Mouse (Mus musculus) hindbrain, embryonic 16.5 days (tissue): ENCODE results near the gene Zfp184. TPM values are rescaled to one million over a fixed set of nuclear protein-coding genes. Genes with fewer than 3 reads are reported as not detected.
A peak's percentile ranks its signal among the peaks of the same experiment; 100 is the strongest.

Source experiments
- ATAC-seq: fragments of 200-750 bp; cut with Nextera tagmentation; 2 replicates; pipeline ENCODE4 v1.8.0; 2017; ENCODE audit warnings: moderate TSS enrichment, moderate library complexity
- H3K27ac ChIP-seq: fragments of 300-500 bp; sonication (generic); 2 replicates; pipeline ENCODE4 v1.5.1; 2014; ENCODE audit warnings: low read depth, mild to moderate bottlenecking, control low read depth, low read length, moderate library complexity
- H3K27me3 ChIP-seq: fragments of 300-500 bp; sonication (generic); replicated peaks from 2 replicates; pipeline ENCODE4 v1.6.1; 2014; ENCODE audit warnings: low read length; ENCODE audit not compliant: control insufficient read depth, insufficient read depth
- H3K36me3 ChIP-seq: fragments of 300-500 bp; sonication (generic); 2 replicates; pipeline ENCODE4 v1.6.1; 2014; ENCODE audit warnings: mild to moderate bottlenecking, low read length, moderate library complexity, mixed read lengths; ENCODE audit not compliant: control insufficient read depth, insufficient read depth
- H3K4me1 ChIP-seq: fragments of 300-500 bp; sonication (generic); 2 replicates; pipeline ENCODE4 v1.6.1; 2014; ENCODE audit warnings: low read depth, low read length; ENCODE audit not compliant: control insufficient read depth, insufficient read depth
- H3K4me2 ChIP-seq: fragments of 300-500 bp; sonication (generic); 2 replicates; pipeline ENCODE4 v1.6.1; 2014; ENCODE audit warnings: mild to moderate bottlenecking, low read length, control low read depth, moderate library complexity
- H3K4me3 ChIP-seq: fragments of 300-500 bp; sonication (generic); 2 replicates; pipeline ENCODE4 v1.5.1; 2014; ENCODE audit warnings: mild to moderate bottlenecking, low read length, control low read depth, moderate library complexity
- H3K9ac ChIP-seq: fragments of 300-500 bp; sonication (generic); 2 replicates; pipeline ENCODE4 v1.6.1; 2014; ENCODE audit warnings: low read depth, mild to moderate bottlenecking, control low read depth, low read length, moderate library complexity
- H3K9me3 ChIP-seq: fragments of 300-500 bp; sonication (generic); 2 replicates; pipeline ENCODE4 v1.6.1; 2014; ENCODE audit warnings: mild to moderate bottlenecking, low read length, moderate library complexity; ENCODE audit not compliant: control insufficient read depth
- WGBS: fragments of 180-500 bp; shearing (Covaris S2); extraction: QIAGEN DNeasy Blood & Tissue Kit; methylation state at CpG from one replicate; pipeline ENCODE4 v1.1.7; 2014; 5-methylcytosine and 5-hydroxymethylcytosine counted together
- polyA plus RNA-seq: library from polyadenylated mRNA; unstranded; fragments of >200 nt; fragmentation: Nextera tagmentation; extraction: Ambion mirVana; gene quantifications from 2 replicates; pipeline ENCODE4 v1.2.1, GENCODE M21; 2015

Zfp184 gene
- polyA plus RNA-seq, 1 experiment from 2014 or later, result 10.6 TPM

DNA sequence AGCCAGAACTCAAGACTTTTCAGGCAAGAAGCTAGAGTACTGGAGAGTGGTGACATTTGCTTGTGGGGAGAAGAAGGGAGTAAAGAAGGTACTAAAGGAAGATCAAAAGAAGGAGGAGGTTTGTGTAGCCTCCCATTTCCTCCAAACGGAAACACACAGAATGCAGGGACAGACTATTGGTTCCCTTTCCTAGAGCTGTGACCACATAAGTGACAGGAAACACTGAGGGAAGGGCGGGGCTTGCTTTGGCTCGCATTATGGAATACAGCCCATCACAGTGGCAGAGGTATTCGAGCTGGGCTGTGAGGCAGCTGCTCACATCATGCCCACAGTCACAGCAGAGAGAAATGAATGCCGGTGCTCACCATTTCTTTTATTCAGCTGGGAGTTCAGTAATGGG, 56.9 kb downstream of the Zfp184 start:
- Histone ChIP-seq H3K27me3 (peaks cover 87% of the 10 kb centered on the region), H3K4me1 (peaks cover 14% of the 10 kb centered on the region), H3K9me3 (no peaks in the 10 kb centered on the region), H3K36me3 (no peaks in the 10 kb centered on the region), H3K4me2 (no peak overlapping the region), H3K4me3 (no peak overlapping the region), H3K9ac (no peak overlapping the region), H3K27ac (no peak overlapping the region)
- WGBS, result 32% methylated on average over 5 of the region's 5 CpGs
- no peak for ATAC-seq

DNA sequence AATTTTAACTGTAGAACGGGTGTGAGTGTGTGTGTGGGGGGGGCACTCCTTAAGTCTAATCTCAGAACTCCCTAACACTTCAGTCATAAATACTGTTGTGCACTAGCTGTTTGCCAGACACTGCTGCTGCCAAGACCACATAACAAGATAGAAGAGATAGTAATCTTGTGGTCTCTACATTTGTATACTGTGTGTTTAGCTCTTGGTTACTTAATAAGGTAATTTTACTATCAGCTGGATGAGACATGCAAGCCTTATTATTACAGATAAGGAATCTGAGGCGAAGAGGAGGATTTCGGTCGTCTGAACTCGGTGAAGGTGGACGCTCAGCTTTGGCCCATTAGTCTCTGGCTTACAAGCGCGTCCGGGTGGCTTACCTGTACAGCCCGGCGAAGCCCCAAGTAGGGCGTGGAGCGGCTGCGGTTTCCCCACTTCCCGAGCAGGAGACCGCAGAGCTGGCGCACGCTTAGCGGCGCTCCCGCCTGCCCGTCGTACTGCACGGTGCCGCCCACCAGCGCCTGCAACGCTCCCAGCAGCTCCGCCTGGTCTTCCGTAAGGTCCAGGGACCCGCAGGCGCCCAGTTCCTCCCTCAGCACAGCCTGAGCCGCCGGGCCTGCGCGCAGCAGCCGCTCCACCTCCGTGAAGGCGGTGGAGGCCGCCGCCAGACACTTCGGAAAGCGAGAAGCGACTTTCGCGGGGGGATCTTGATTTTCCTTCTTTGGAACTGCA, 60.9 kb downstream of the Zfp184 start:
- peak overlapping the region; percentile 51 for H3K4me3 ChIP-seq
- H3K9ac ChIP-seq, result peak overlapping the region; percentile 52
- peaks cover 14% of the 10 kb centered on the region for H3K4me1 ChIP-seq
- H3K9me3 ChIP-seq, result no peaks in the 10 kb centered on the region; the same call in 1 of the 2 replicates
- peaks cover 91% of the 10 kb centered on the region for H3K27me3 ChIP-seq
- WGBS, result under 1% methylated on average over 41 of the region's 45 CpGs
- H3K27ac ChIP-seq, result no peak overlapping the region
- H3K36me3 ChIP-seq, result no peaks in the 10 kb centered on the region
- peak overlapping the region; percentile 94 for H3K4me2 ChIP-seq
- ATAC-seq, result peak; percentile 67

DNA sequence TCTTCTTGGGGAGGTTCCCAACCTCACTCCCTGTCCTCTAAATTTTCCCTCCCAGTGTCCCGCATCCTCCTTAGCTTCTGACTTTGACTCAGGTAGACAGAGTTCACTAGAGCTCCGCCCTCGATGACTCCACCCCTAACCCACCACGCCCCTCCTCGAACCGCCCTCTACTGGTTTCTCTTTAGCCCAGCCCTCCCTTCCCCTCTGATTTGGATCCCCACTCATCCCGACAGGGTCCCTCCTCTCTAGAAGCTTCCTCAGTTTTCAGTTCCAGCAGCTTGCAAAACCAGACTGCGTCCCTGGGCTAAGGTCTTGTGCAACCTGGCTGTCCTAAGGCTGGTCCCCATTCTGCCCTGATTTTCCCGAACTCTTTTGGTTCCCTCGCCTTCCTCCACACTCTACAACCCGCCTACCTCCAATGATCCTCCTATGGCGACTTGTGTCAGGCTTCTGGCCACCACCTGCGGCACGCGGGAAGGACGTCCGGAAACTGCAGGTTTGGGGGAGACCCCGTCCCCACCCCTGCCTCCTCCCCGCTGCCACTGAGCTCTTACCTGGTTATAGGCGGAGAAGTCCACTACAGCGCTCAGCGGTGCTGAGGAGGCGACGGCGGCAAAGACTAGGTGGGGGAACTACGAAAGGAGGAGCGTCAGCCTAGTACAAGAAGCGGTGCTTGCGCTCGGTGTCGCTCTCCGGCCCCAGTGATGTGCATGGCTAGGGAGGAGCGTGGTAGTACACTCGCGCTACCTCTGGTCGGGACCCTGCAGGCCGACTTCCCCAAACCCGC, 61.6 kb downstream of the Zfp184 start:
- H3K27me3 ChIP-seq, result peaks cover 86% of the 10 kb centered on the region
- H3K27ac ChIP-seq, result no peak overlapping the region
- H3K4me3 ChIP-seq, result peak overlapping the region; percentile 51
- ATAC-seq, result peak; percentile 74
- under 1% methylated on average over 38 of the region's 38 CpGs for WGBS
- peak overlapping the region; percentile 94 for H3K4me2 ChIP-seq
- no peaks in the 10 kb centered on the region; the same call in 1 of the 2 replicates for H3K9me3 ChIP-seq
- H3K4me1 ChIP-seq, result peaks cover 14% of the 10 kb centered on the region
- no peaks in the 10 kb centered on the region for H3K36me3 ChIP-seq
- peak overlapping the region; percentile 52 for H3K9ac ChIP-seq

DNA sequence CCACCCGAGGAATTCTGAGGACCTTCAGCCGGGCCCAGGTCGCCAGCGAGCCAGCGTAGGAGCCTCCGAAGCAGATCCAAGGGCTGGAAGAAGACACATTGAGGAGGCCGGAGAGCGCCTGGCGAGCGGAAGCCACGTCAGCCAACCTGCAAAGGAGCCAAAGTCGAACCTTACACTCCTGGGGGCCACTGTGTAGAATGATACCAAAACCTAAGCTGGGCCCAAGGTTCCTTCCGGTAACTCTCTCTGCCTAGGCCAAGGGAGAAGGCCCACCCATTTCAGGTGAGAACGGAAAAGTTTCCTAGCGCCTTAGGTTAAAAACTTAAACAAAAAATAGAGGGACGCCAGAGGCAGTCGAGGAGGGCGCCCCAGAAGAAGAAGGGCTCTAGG, 62.2 kb downstream of the Zfp184 start:
- no peak overlapping the region for H3K27ac ChIP-seq
- H3K9ac ChIP-seq, result no peak overlapping the region
- peak overlapping the region; percentile 51 for H3K4me3 ChIP-seq
- H3K4me1 ChIP-seq, result peaks cover 14% of the 10 kb centered on the region
- ATAC-seq, result no peak
- WGBS, result 4% methylated on average over 18 of the region's 18 CpGs
- H3K36me3 ChIP-seq, result no peaks in the 10 kb centered on the region
- H3K4me2 ChIP-seq, result peak overlapping the region; percentile 94
- H3K27me3 ChIP-seq, result peaks cover 84% of the 10 kb centered on the region
- H3K9me3 ChIP-seq, result no peaks in the 10 kb centered on the region; the same call in 1 of the 2 replicates

DNA sequence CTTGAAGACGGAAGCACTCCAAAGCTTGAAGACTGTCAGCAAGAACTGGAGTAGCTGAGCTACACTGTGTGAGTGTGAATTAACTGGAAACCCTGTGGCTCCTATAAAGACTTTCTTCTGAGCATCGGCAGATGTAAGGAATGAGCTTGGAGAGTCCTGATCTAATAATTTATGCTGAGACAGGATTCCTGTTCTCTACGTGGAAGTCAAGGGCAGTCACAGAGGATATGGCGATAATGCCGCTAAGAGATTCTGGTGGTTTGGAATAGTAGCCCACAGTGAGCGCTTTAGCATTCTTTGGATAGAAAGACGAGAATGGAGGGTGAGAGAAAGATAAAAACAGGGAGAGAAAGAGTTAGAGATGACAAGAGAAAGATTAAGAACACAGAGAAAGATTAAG, 63.0 kb downstream of the Zfp184 start:
- Histone ChIP-seq H3K4me1 (peaks cover 14% of the 10 kb centered on the region), H3K27ac (no peak overlapping the region), H3K4me3 (no peak overlapping the region), H3K9me3 (no peaks in the 10 kb centered on the region; the same call in 1 of the 2 replicates), H3K27me3 (peaks cover 83% of the 10 kb centered on the region), H3K9ac (no peak overlapping the region), H3K4me2 (no peak overlapping the region), H3K36me3 (no peaks in the 10 kb centered on the region)
- ATAC-seq, result no peak
- WGBS, result 51% methylated on average over 7 of the region's 7 CpGs

DNA sequence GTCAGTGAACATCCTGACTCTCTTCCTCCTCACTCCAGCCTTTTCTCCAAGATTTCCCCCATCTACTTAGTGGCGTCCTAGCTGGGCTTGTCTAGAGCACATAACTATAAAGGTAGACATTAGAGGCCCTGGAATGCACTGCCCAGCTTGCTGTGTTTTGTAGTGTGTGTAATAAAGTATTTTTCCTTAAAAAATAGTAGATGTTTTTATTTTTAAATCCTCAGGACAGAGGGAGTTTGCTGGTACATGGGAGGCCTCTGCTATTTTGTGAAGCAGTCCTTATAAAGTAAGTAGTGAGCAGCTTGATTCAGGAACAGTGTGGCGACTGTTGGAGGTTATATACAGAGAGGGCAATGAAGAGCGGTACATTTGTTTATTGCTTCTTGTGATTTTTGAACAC, 63.8 kb downstream of the Zfp184 start:
- no peak overlapping the region for H3K27ac ChIP-seq
- peaks cover 81% of the 10 kb centered on the region for H3K27me3 ChIP-seq
- ATAC-seq, result no peak
- peaks cover 14% of the 10 kb centered on the region for H3K4me1 ChIP-seq
- 74% methylated on average over 3 of the region's 3 CpGs for WGBS
- H3K36me3 ChIP-seq, result no peaks in the 10 kb centered on the region
- H3K9me3 ChIP-seq, result no peaks in the 10 kb centered on the region; the same call in 1 of the 2 replicates
- H3K4me2 ChIP-seq, result no peak overlapping the region
- H3K9ac ChIP-seq, result no peak overlapping the region
- H3K4me3 ChIP-seq, result no peak overlapping the region

DNA sequence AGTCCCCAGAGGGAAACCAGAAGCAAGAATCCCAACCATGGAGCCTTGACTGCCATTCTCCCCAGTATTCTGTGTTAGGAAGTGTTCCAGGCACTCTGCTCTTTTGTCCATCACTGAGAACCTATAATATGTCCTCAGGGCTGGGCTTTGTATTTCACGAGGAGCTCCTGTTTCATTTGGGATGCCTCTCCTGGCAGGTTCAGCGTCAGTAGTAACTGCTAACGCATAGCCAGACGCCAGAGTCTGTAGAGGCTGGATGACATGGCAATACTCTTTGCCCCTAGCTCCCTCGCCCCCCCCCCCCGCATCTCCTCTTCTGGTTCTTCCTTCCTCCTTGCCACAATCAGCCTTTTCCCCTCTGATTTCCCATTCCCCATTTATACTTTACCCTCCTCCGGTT, 64.7 kb downstream of the Zfp184 start, which contains the start of gene Prss16:
Prss16 (minus strand) TSS at position 101 of the 400 bp plus-strand sequence.
- Histone ChIP-seq H3K27me3 (peaks cover 78% of the 10 kb centered on the region), H3K36me3 (no peaks in the 10 kb centered on the region), H3K27ac (no peak within 1 kb of the TSS), H3K9ac (no peak within 1 kb of the TSS), H3K4me2 (no peak within 1 kb of the TSS), H3K4me3 (no peak within 1 kb of the TSS), H3K4me1 (peaks cover 14% of the 10 kb centered on the region), H3K9me3 (no peaks in the 10 kb centered on the region; the same call in 1 of the 2 replicates)
- 49% methylated on average over 7 of the region's 7 CpGs for WGBS
- ATAC-seq, result no peak
